Comparison of ENCODE assay signal across 12 mouse cellular contexts in the genomic region with DNA sequence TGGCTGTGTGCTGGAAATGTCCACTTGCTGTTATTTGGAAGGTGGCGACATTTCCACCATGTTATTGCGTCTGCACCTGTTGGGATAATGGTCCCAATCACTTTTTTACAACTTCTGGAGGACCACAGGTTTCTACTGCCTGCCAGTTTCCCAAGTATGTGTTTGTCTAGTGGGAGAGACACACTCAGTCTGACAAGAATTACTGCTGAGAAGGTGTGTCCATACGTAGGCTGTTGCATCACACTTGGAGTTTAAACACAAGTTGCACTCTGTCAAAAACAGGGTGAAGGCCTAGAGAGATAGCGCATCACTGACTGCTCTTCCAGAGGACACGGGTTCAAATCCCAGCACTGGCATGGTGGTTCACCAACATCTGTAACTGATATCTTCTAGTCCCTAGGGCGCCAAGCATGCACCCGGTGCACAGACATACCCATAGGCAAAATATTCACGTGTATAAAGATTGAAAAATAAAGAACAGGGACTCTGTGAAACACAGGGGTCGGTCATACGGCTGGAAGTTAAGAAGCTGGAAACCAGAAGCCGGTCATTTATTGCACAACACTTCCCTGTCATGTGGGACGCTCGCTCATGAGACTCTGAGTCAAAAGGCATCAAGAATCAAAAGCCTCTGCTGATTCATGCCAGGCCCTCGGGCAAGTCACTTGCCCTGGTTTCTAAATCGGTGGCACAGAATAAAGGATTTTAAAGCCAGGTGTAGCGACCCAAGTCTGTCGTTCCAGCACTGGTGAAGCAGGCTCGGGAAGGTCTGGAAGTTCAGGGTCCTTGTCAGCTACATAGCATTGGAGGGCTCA. TPM values are rescaled to one million over a fixed set of nuclear protein-coding genes. Genes with fewer than 3 reads are reported as not detected.
DNase-seq lines count a peak whose midpoint lies in the region; TF ChIP-seq lines count a peak whose summit lies in the region.
"Had no signal": no experiment of that assay in that cellular context is flagged by ENCODE, and none has a peak within 500 bp of the region (broad histone marks: within the 10 kb centered on the region; RNA-seq: fewer than 3 reads in every experiment).

No protein-coding gene starts in this region.

- no peaks in the 10 kb centered on the region for H3K9me3 ChIP-seq in midbrain, embryonic 10.5 days (replicated peaks)

- no peak for TF ChIP-seq POLR2A in bone marrow macrophage, adult 2 months (IDR thresholded peaks at IDR 0.05; ENCODE audit: borderline replicate concordance, low read depth, low read length)

- intact Hi-C loops in gastrocnemius, postnatal 36 days (cut with DNase I) = no loop called here

- H3K4me1 ChIP-seq in bone marrow macrophage, adult 2 months (ENCODE audit: control insufficient read depth, insufficient read depth, low read length) = peaks cover 53% of the 10 kb centered on the region
- peaks cover under 1% of the 10 kb centered on the region; the same call in 1 of the 2 replicates for H3K4me1 ChIP-seq in midbrain, embryonic 10.5 days

- peak; percentile 7; the same call in 1 of the 2 replicates for TF ChIP-seq CTCF in bone marrow macrophage, adult 2 months (IDR thresholded peaks at IDR 0.05; ENCODE audit: low read depth, low read length)

- peak overlapping the region; percentile 25; the same call in 1 of the 2 replicates for H3K4me3 ChIP-seq in bone marrow macrophage, adult 2 months (ENCODE audit: insufficient read depth, low read length)
- no peak overlapping the region for H3K4me3 ChIP-seq in midbrain, embryonic 10.5 days
- H3K4me3 ChIP-seq: layer of hippocampus, adult 2 months had no signal

- peak overlapping the region; percentile 99 for H3K27ac ChIP-seq in bone marrow macrophage, adult 2 months (ENCODE audit: insufficient read depth, low read depth, low read length)
- no peak overlapping the region for H3K27ac ChIP-seq in midbrain, embryonic 10.5 days (replicated peaks)
- H3K27ac ChIP-seq: layer of hippocampus, adult 2 months had no signal

- H3K27me3 ChIP-seq in midbrain, embryonic 10.5 days (ENCODE audit: low read depth, poor library complexity, severe bottlenecking) = no peaks in the 10 kb centered on the region

- WGBS in midbrain, embryonic 10.5 days = 93% methylated on average over 18 of the region's 18 CpGs

- DNase-seq in gastrocnemius, adult 8-10 months (ENCODE audit: low spot score in 2 of 2) = peak; percentile 27 to 41
- DNase-seq in gastrocnemius, postnatal 36 days = no peak
- DNase-seq in 3T3-L1 (ENCODE audit: low read depth, low spot score) = peak; percentile 89
- peak; percentile 38 for DNase-seq in lung, postnatal 10 days
- no peak for DNase-seq in midbrain, embryonic 10.5 days (ENCODE audit: low spot score)
- DNase-seq in right cerebral cortex, adult 18-20 months = no peak
- DNase-seq in testis, postnatal 10 days (ENCODE audit: low spot score) = no peak
- DNase-seq: heart, postnatal 36 days had no signal

- H3K36me3 ChIP-seq in midbrain, embryonic 10.5 days = no peaks in the 10 kb centered on the region

RNA-seq across cellular contexts. Expression of gene Plekhm2, which starts 5.4 kb away (rescaled TPM):
- 10 to 100 TPM; 25.0 to 32.5 (median 30.2) TPM for total RNA-seq in gastrocnemius, adult 8-10 months (2022)
- total RNA-seq in gastrocnemius, postnatal 36 days (2021) = 10 to 100 TPM; 23.6 to 30.5 TPM
- 56.0 and 62.1 TPM in 2 replicates for polyA plus RNA-seq in bone marrow macrophage, adult 2 months (2012; ENCODE audit: insufficient read depth, insufficient read length, missing spikeins)
- polyA plus RNA-seq in midbrain, embryonic 10.5 days (2016; fragmentation: Nextera tagmentation; extraction: Ambion mirVana) = 2.9 and 4.2 TPM in 2 replicates

RNA-seq across cellular contexts. Expression of gene Rsc1a1, which starts 15.3 kb away (rescaled TPM):
- 10 to 100 TPM in 2 of 4 experiments, 1 to 10 TPM in 2; 6.0 to 12.0 (median 9.2) TPM for total RNA-seq in gastrocnemius, adult 8-10 months (2022)
- total RNA-seq in gastrocnemius, postnatal 36 days (2021) = 1 to 10 TPM; 5.2 to 9.3 TPM
- 5.6 TPM in 1 of 2 replicates, not detected in the other for polyA plus RNA-seq in bone marrow macrophage, adult 2 months (2012; ENCODE audit: insufficient read depth, insufficient read length, missing spikeins)
- polyA plus RNA-seq in midbrain, embryonic 10.5 days (2016; fragmentation: Nextera tagmentation; extraction: Ambion mirVana) = 2.2 and 2.4 TPM in 2 replicates
- total RNA-seq: layer of hippocampus, adult 2 months had no signal
- polyA plus RNA-seq: CD4-positive, CD25-positive, alpha-beta regulatory T cell, adult 4 months; liver, embryonic 11.5 days had no signal

RNA-seq across cellular contexts. Expression of gene Slc25a34, which starts 46.5 kb away (rescaled TPM):
- total RNA-seq in gastrocnemius, adult 8-10 months (2022) = 10 to 100 TPM in 3 of 4 experiments, 1 to 10 TPM in 1; 9.2 to 14.0 (median 12.3) TPM
- total RNA-seq in gastrocnemius, postnatal 36 days (2021) = 10 to 100 TPM; 10.3 to 26.0 TPM
- polyA plus RNA-seq in bone marrow macrophage, adult 2 months (2012; ENCODE audit: insufficient read depth, insufficient read length, missing spikeins) = 0.48 and 0.49 TPM in 2 replicates
- 0.05 TPM in 1 of 2 replicates, not detected in the other for polyA plus RNA-seq in midbrain, embryonic 10.5 days (2016; fragmentation: Nextera tagmentation; extraction: Ambion mirVana)
- polyA plus RNA-seq: CD4-positive, CD25-positive, alpha-beta regulatory T cell, adult 4 months; liver, embryonic 11.5 days had no signal

RNA-seq across cellular contexts. Expression of gene Tmem82, which starts 51.7 kb away (rescaled TPM):
- total RNA-seq in gastrocnemius, adult 8-10 months (2022) = under 1 TPM; 0.16 to 0.46 (median 0.31) TPM
- 1 to 10 TPM in 1 of 2 experiments, under 1 TPM in 1; 0.62 to 1.4 TPM for total RNA-seq in gastrocnemius, postnatal 36 days (2021)
- 2.4 and 3.3 TPM in 2 replicates for polyA plus RNA-seq in bone marrow macrophage, adult 2 months (2012; ENCODE audit: insufficient read depth, insufficient read length, missing spikeins)
- 0.98 and 1.3 TPM in 2 replicates for polyA plus RNA-seq in midbrain, embryonic 10.5 days (2016; fragmentation: Nextera tagmentation; extraction: Ambion mirVana)
- polyA plus RNA-seq: CD4-positive, CD25-positive, alpha-beta regulatory T cell, adult 4 months had no signal

RNA-seq across cellular contexts. Expression of gene Ddi2, which starts 53.1 kb away (rescaled TPM):
- 10 to 100 TPM; 53.9 to 63.4 (median 56.8) TPM for total RNA-seq in gastrocnemius, adult 8-10 months (2022)
- 10 to 100 TPM; 38.7 to 50.5 TPM for total RNA-seq in gastrocnemius, postnatal 36 days (2021)
- 69.5 and 74.4 TPM in 2 replicates for polyA plus RNA-seq in bone marrow macrophage, adult 2 months (2012; ENCODE audit: insufficient read depth, insufficient read length, missing spikeins)
- 23.7 and 24.2 TPM in 2 replicates for polyA plus RNA-seq in midbrain, embryonic 10.5 days (2016; fragmentation: Nextera tagmentation; extraction: Ambion mirVana)

Comparison
In these comparisons a context has a peak if more than half of its experiments do, and no peak if none do; other contexts are left out.
1. DNase-seq: peak in gastrocnemius, adult 8-10 months (2 of 2), 3T3-L1 (single experiment) and lung, postnatal 10 days (single experiment); none in gastrocnemius, postnatal 36 days (0 of 2), midbrain, embryonic 10.5 days (single experiment), right cerebral cortex, adult 18-20 months (single experiment) and testis, postnatal 10 days (single experiment).